Mouse (Mus musculus) MEL (cell line): ENCODE measurements at regions not wholly inside any gene's neighbourhood (a gene's known extent, or its start where the extent isn't known, plus 50 kb on each side); places are given as distances from the start of the nearest gene placed in this dataset.

Experiments used
- E2F4 ChIP-seq: IDR thresholded peaks from 2 replicates; pipeline ENCODE4 v1.6.1; 2011; ENCODE audit warnings: low read depth, low read length, improper control_type of control experiment, borderline replicate concordance
- ELF1 ChIP-seq: IDR thresholded peaks from 2 replicates; pipeline ENCODE4 v1.6.1; 2014; ENCODE audit warnings: low read depth, mild to moderate bottlenecking, inconsistent platforms, low read length, improper control_type of control experiment, moderate library complexity
- GATA1 ChIP-seq: IDR thresholded peaks from 2 replicates; pipeline ENCODE4 v1.6.1; 2011; ENCODE audit warnings: low read depth, low read length, improper control_type of control experiment
- HCFC1 ChIP-seq: IDR thresholded peaks from 2 replicates; pipeline ENCODE4 v1.6.1; 2012; ENCODE audit warnings: low read depth, mild to moderate bottlenecking, inconsistent platforms, low read length, improper control_type of control experiment, moderate library complexity
- POLR2AphosphoS5 ChIP-seq: IDR thresholded peaks from 2 replicates; pipeline ENCODE4 v1.6.1; 2012; ENCODE audit warnings: low read depth, borderline replicate concordance, mild to moderate bottlenecking, inconsistent platforms, low read length, moderate library complexity, mixed read lengths
- SMC3 ChIP-seq: IDR thresholded peaks from 2 replicates; pipeline ENCODE4 v1.6.1; 2011; ENCODE audit warnings: low read depth, low read length, improper control_type of control experiment
- ZC3H11A ChIP-seq: IDR thresholded peaks from 2 replicates; pipeline ENCODE4 v1.6.1; 2012; ENCODE audit warnings: low read depth, mild to moderate bottlenecking, inconsistent platforms, low read length, improper control_type of control experiment
- ZMIZ1 ChIP-seq: IDR thresholded peaks from 2 replicates; pipeline ENCODE4 v1.6.1; 2012; ENCODE audit warnings: low read depth, mild to moderate bottlenecking, inconsistent platforms, low read length, improper control_type of control experiment, moderate library complexity

- no peak for TF ChIP-seq ZC3H11A
- TF ChIP-seq POLR2AphosphoS5 = no peak
- TF ChIP-seq ELF1 = no peak
- no peak for TF ChIP-seq ZMIZ1
- TF ChIP-seq SMC3 = no peak
- no peak for TF ChIP-seq HCFC1
- no peak for TF ChIP-seq GATA1
- no peak for TF ChIP-seq E2F4
Observed at GRCm38 (mm10) chr2:50398576-50398975, 102.0 kb upstream of the Mmadhc start.
